Mouse (Mus musculus): ENCODE measurements around the gene Vat1l. TPM values are rescaled to one million over a fixed set of nuclear protein-coding genes. Genes with fewer than 3 reads are reported as not detected.
A peak's percentile ranks its signal among the peaks of the same experiment; 100 is the strongest.

Vat1l gene
- total and polyA plus RNA-seq, 2 experiments: not detected

DNA sequence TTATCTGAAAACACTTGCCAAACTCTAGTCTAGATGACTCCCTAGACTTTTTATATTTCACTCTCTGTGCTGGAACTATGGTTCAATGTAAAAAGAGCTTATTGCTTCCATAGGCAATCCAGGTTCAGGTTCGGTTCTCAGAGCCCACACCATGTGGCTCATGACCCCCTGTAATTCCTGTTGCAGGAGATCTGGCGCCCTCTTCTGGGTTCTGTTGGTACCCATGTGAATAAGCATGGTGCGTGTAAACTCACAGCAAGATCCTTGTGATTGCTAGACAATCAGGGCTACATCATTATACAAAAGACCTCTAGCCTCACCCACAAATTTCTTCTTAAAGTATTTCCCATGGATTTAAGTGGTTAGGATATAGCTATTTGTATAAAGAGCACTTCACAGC, 28.7 kb upstream of the Vat1l start:
- H3K27ac ChIP-seq (replicated peaks; ENCODE audit: insufficient read depth, low read depth, low read length): no peak overlapping the region
- peaks cover 2% of the 10 kb centered on the region; the same call in 1 of the 2 replicates for H3K27me3 ChIP-seq (ENCODE audit: control insufficient read depth, insufficient read depth, low read length)
- H3K36me3 ChIP-seq (ENCODE audit: control insufficient read depth, insufficient read depth, low read length): no peaks in the 10 kb centered on the region
- 68% methylated on average over 3 of the region's 3 CpGs for WGBS
- TF ChIP-seq CTCF (IDR thresholded peaks at IDR 0.05; ENCODE audit: low read depth, low read length): peak; percentile 16; the same call in 1 of the 2 replicates
- TF ChIP-seq POLR2A (IDR thresholded peaks at IDR 0.05; ENCODE audit: extremely low read depth, insufficient read depth, low read length): no peak
- peak; percentile 24 for DNase-seq (ENCODE audit: extremely low read depth, low read depth, low spot score)
- H3K9ac ChIP-seq (ENCODE audit: low read depth, low read length): no peak overlapping the region
- no peaks in the 10 kb centered on the region for H3K79me2 ChIP-seq (ENCODE audit: control insufficient read depth, insufficient read depth, low read length)
- no peak overlapping the region for H3K4me3 ChIP-seq (ENCODE audit: insufficient read depth, low read depth, low read length)
- H3K4me1 ChIP-seq (ENCODE audit: control insufficient read depth, insufficient read depth, low read length): no peaks in the 10 kb centered on the region

DNA sequence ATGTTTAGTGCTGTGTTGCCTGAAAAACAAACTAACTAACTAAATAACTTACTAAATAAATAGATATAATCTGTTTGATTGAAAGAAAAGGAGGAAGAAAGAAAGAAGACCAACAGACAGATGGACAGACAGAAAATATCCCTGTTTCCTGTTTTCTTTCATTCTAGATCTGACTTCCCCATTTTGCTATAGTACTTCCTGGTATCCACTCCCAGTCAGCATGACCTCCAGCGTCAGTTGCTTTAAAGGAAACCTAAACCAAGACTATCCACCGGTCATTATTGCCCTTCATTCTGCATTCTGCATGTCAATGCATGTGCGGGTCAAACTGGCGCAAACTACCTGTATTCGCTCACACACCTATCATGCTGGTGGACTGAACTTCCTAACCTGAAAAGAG, 12.1 kb upstream of the Vat1l start:
- WGBS: 82% methylated on average over 5 of the region's 5 CpGs
- H3K79me2 ChIP-seq (ENCODE audit: control insufficient read depth, insufficient read depth, low read length): no peaks in the 10 kb centered on the region

DNA sequence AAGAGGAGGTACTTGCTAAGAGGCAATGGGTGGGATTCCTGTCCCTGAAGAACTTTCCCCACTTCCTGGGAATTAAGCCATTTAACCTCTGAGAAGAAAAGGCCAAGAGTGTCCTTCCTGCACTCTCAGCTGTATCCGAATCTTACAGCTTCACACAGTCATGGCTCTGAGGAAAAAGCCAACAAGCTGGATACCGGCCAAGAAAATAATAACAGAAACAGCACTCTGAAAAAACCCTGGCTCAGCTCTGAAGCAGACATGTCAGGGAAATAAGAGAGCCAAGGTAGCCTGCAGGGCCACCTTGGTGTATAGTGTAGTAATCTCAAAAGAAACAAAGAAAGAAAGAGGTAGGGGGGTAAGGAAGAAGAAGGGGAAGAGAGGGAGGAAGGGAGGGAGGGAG, 6.4 kb upstream of the Vat1l start:
- no peak for DNase-seq (ENCODE audit: extremely low read depth, low read depth, low spot score)
- Histone ChIP-seq H3K4me3 (ENCODE audit: insufficient read depth, low read depth, low read length) (no peak overlapping the region), H3K27me3 (ENCODE audit: control insufficient read depth, insufficient read depth, low read length) (no peaks in the 10 kb centered on the region), H3K27ac (replicated peaks; ENCODE audit: insufficient read depth, low read depth, low read length) (no peak overlapping the region), H3K36me3 (ENCODE audit: control insufficient read depth, insufficient read depth, low read length) (no peaks in the 10 kb centered on the region), H3K9ac (ENCODE audit: low read depth, low read length) (no peak overlapping the region), H3K79me2 (ENCODE audit: control insufficient read depth, insufficient read depth, low read length) (no peaks in the 10 kb centered on the region), H3K4me1 (ENCODE audit: control insufficient read depth, insufficient read depth, low read length) (no peaks in the 10 kb centered on the region)
- WGBS: 57% methylated on average over 2 of the region's 2 CpGs
- TF ChIP-seq POLR2A (IDR thresholded peaks at IDR 0.05; ENCODE audit: extremely low read depth, insufficient read depth, low read length) (no peak), CTCF (IDR thresholded peaks at IDR 0.05; ENCODE audit: low read depth, low read length) (no peak)

More for the DNA sequence above, 12.1 kb upstream of the Vat1l start:
- Histone ChIP-seq H3K27me3 (ENCODE audit: control insufficient read depth, insufficient read depth, low read length) (no peaks in the 10 kb centered on the region), H3K27ac (replicated peaks; ENCODE audit: insufficient read depth, low read depth, low read length) (no peak overlapping the region), H3K36me3 (ENCODE audit: control insufficient read depth, insufficient read depth, low read length) (no peaks in the 10 kb centered on the region), H3K9ac (ENCODE audit: low read depth, low read length) (no peak overlapping the region), H3K4me3 (ENCODE audit: insufficient read depth, low read depth, low read length) (no peak overlapping the region), H3K4me1 (ENCODE audit: control insufficient read depth, insufficient read depth, low read length) (no peaks in the 10 kb centered on the region)
- DNase-seq (ENCODE audit: extremely low read depth, low read depth, low spot score): no peak
- TF ChIP-seq CTCF (IDR thresholded peaks at IDR 0.05; ENCODE audit: low read depth, low read length) (no peak), POLR2A (IDR thresholded peaks at IDR 0.05; ENCODE audit: extremely low read depth, insufficient read depth, low read length) (no peak)

- Histone ChIP-seq H3K9ac (ENCODE audit: low read depth, low read length) (no peak overlapping the region), H3K4me1 (ENCODE audit: control insufficient read depth, insufficient read depth, low read length) (no peaks in the 10 kb centered on the region), H3K27me3 (ENCODE audit: control insufficient read depth, insufficient read depth, low read length) (peaks cover 3% of the 10 kb centered on the region; the same call in 1 of the 2 replicates), H3K79me2 (ENCODE audit: control insufficient read depth, insufficient read depth, low read length) (no peaks in the 10 kb centered on the region), H3K36me3 (ENCODE audit: control insufficient read depth, insufficient read depth, low read length) (no peaks in the 10 kb centered on the region), H3K27ac (replicated peaks; ENCODE audit: insufficient read depth, low read depth, low read length) (no peak overlapping the region), H3K4me3 (ENCODE audit: insufficient read depth, low read depth, low read length) (no peak overlapping the region)
- TF ChIP-seq CTCF (IDR thresholded peaks at IDR 0.05; ENCODE audit: low read depth, low read length): no peak
- no peak for TF ChIP-seq POLR2A (IDR thresholded peaks at IDR 0.05; ENCODE audit: extremely low read depth, insufficient read depth, low read length)
- 11% methylated on average over 8 of the region's 8 CpGs for WGBS
- no peak for DNase-seq (ENCODE audit: extremely low read depth, low read depth, low spot score)
Measured at GRCm38 (mm10) chr8:114206421-114206983, 1.1 kb downstream of the Vat1l start.

GRCm38 (mm10) chr8:114207026-114207425, 1.6 kb downstream of the Vat1l start:
- peaks cover 3% of the 10 kb centered on the region; the same call in 1 of the 2 replicates for H3K27me3 ChIP-seq (ENCODE audit: control insufficient read depth, insufficient read depth, low read length)
- DNase-seq (ENCODE audit: extremely low read depth, low read depth, low spot score): no peak
- H3K4me3 ChIP-seq (ENCODE audit: insufficient read depth, low read depth, low read length): no peak overlapping the region
- no peaks in the 10 kb centered on the region for H3K36me3 ChIP-seq (ENCODE audit: control insufficient read depth, insufficient read depth, low read length)
- H3K79me2 ChIP-seq (ENCODE audit: control insufficient read depth, insufficient read depth, low read length): no peaks in the 10 kb centered on the region
- no peaks in the 10 kb centered on the region for H3K4me1 ChIP-seq (ENCODE audit: control insufficient read depth, insufficient read depth, low read length)
- H3K27ac ChIP-seq (replicated peaks; ENCODE audit: insufficient read depth, low read depth, low read length): no peak overlapping the region
- 56% methylated on average over 4 of the region's 4 CpGs for WGBS
- TF ChIP-seq POLR2A (IDR thresholded peaks at IDR 0.05; ENCODE audit: extremely low read depth, insufficient read depth, low read length): no peak
- no peak for TF ChIP-seq CTCF (IDR thresholded peaks at IDR 0.05; ENCODE audit: low read depth, low read length)
- no peak overlapping the region for H3K9ac ChIP-seq (ENCODE audit: low read depth, low read length)

DNA sequence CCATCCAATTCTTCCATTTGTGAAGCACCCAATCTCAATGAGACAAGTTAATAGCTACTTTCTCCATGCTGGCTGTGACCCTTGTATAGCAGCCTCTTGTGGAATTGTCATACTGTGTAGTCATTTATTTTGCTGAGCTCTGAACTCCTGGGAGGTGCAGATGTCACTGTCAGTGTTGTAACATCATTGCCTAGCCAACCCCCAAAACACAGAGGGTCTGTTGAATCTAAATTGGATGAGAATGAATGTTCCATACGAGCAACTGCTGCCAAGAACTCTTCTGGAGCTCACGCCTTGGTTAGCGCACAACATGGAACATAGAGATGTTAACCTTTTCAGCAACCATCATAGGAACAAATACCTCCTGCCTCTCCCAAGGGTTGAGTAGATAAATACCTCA, 15.4 kb downstream of the Vat1l start:
- H3K36me3 ChIP-seq (ENCODE audit: control insufficient read depth, insufficient read depth, low read length): no peaks in the 10 kb centered on the region
- H3K4me1 ChIP-seq (ENCODE audit: control insufficient read depth, insufficient read depth, low read length): no peaks in the 10 kb centered on the region
- H3K79me2 ChIP-seq (ENCODE audit: control insufficient read depth, insufficient read depth, low read length): no peaks in the 10 kb centered on the region
- whole genome bisulfite sequencing: 82% methylated on average over 3 of the region's 3 CpGs
- no peak overlapping the region for H3K9ac ChIP-seq (ENCODE audit: low read depth, low read length)
- TF ChIP-seq CTCF (IDR thresholded peaks at IDR 0.05; ENCODE audit: low read depth, low read length) (no peak), POLR2A (IDR thresholded peaks at IDR 0.05; ENCODE audit: extremely low read depth, insufficient read depth, low read length) (no peak)
- H3K4me3 ChIP-seq (ENCODE audit: insufficient read depth, low read depth, low read length): no peak overlapping the region
- no peak overlapping the region for H3K27ac ChIP-seq (replicated peaks; ENCODE audit: insufficient read depth, low read depth, low read length)
- no peaks in the 10 kb centered on the region for H3K27me3 ChIP-seq (ENCODE audit: control insufficient read depth, insufficient read depth, low read length)
- DNase-seq (ENCODE audit: extremely low read depth, low read depth, low spot score): no peak

All from liver, adult 2 months (tissue).